ENCODE assay signal across 9 mouse cellular contexts in genomic region chr8:95130966-95131537, GRCm38 (mm10). TPM values are rescaled to one million over a fixed set of nuclear protein-coding genes. Genes with fewer than 3 reads are reported as not detected.
DNase-seq lines count a peak whose midpoint lies in the region; ATAC-seq and TF ChIP-seq lines count a peak whose summit lies in the region.
"Had no signal": no experiment of that assay in that cellular context is flagged by ENCODE, and none has a peak within 500 bp of the region (broad histone marks: within the 10 kb centered on the region; RNA-seq: fewer than 3 reads in every experiment).

No protein-coding gene starts in this region.

- peaks cover 23% of the 10 kb centered on the region; the same call in 1 of the 2 replicates for H3K36me3 ChIP-seq in lung, embryonic 14.5 days (ENCODE audit: insufficient read depth)
- peaks cover 24% of the 10 kb centered on the region for H3K36me3 ChIP-seq in embryonic facial prominence, embryonic 14.5 days (ENCODE audit: control insufficient read depth, insufficient read depth, low read length)
- peaks cover 25% of the 10 kb centered on the region for H3K36me3 ChIP-seq in kidney, embryonic 16.5 days (ENCODE audit: insufficient read depth, low read length)

- no peak overlapping the region for H3K4me3 ChIP-seq in lung, embryonic 14.5 days (ENCODE audit: low read depth, low read length)
- H3K4me3 ChIP-seq in embryonic facial prominence, embryonic 14.5 days (ENCODE audit: low read depth, low read length) = no peak overlapping the region
- H3K4me3 ChIP-seq in kidney, embryonic 16.5 days (ENCODE audit: low read length) = no peak overlapping the region
- H3K4me3 ChIP-seq: heart, embryonic 15.5 days had no signal

- no peak for TF ChIP-seq CTCF in lung, embryonic 14.5 days (IDR thresholded peaks at IDR 0.05; ENCODE audit: low read depth)

- no peaks in the 10 kb centered on the region for H3K27me3 ChIP-seq in lung, embryonic 14.5 days (ENCODE audit: insufficient read depth, low read length)
- H3K27me3 ChIP-seq in embryonic facial prominence, embryonic 14.5 days (replicated peaks; ENCODE audit: control insufficient read depth, insufficient read depth, low read length) = no peaks in the 10 kb centered on the region
- H3K27me3 ChIP-seq in kidney, embryonic 16.5 days (ENCODE audit: insufficient read depth, low read length) = no peaks in the 10 kb centered on the region
- H3K27me3 ChIP-seq: heart, embryonic 15.5 days had no signal

- H3K9me3 ChIP-seq in lung, embryonic 14.5 days (ENCODE audit: low read depth, low read length) = no peaks in the 10 kb centered on the region
- H3K9me3 ChIP-seq in embryonic facial prominence, embryonic 14.5 days (ENCODE audit: control insufficient read depth, low read length) = no peaks in the 10 kb centered on the region
- no peaks in the 10 kb centered on the region for H3K9me3 ChIP-seq in kidney, embryonic 16.5 days (ENCODE audit: low read length)
- H3K9me3 ChIP-seq: heart, embryonic 15.5 days had no signal

- H3K4me1 ChIP-seq in lung, embryonic 14.5 days (ENCODE audit: insufficient read depth) = no peaks in the 10 kb centered on the region
- H3K4me1 ChIP-seq in embryonic facial prominence, embryonic 14.5 days (ENCODE audit: control insufficient read depth, insufficient read depth, low read length) = no peaks in the 10 kb centered on the region
- H3K4me1 ChIP-seq in kidney, embryonic 16.5 days (ENCODE audit: insufficient read depth, low read length) = peaks cover 18% of the 10 kb centered on the region

- H3K4me2 ChIP-seq in lung, embryonic 14.5 days = no peak overlapping the region
- no peak overlapping the region for H3K4me2 ChIP-seq in embryonic facial prominence, embryonic 14.5 days (ENCODE audit: low read depth, low read length)
- no peak overlapping the region for H3K4me2 ChIP-seq in kidney, embryonic 16.5 days (replicated peaks; ENCODE audit: low read depth, low read length)
- H3K4me2 ChIP-seq: heart, embryonic 15.5 days had no signal

- DNase-seq in lung, embryonic 14.5 days = peak; percentile 11
- no peak for DNase-seq in lung, postnatal 4 days
- DNase-seq in embryonic facial prominence, embryonic 14.5 days (ENCODE audit: low spot score) = peak; percentile 18
- peak; percentile 53 for DNase-seq in lung, postnatal 36 days
- DNase-seq in B cell, adult 2 months = no peak
- DNase-seq in layer of hippocampus, adult 18-20 months (ENCODE audit: low spot score in 2 of 2) = no peak
- DNase-seq in frontal cortex, postnatal 14 days (ENCODE audit: low spot score in 2 of 2) = no peak

- ATAC-seq in lung, embryonic 14.5 days (ENCODE audit: insufficient read depth) = 0 out of 2 replicates have a peak, but pooled peaks have one; percentile 15
- peak; percentile 24 for ATAC-seq in embryonic facial prominence, embryonic 14.5 days (ENCODE audit: low read depth)
- ATAC-seq in kidney, embryonic 16.5 days (ENCODE audit: low FRiP score, low TSS enrichment) = peak; percentile 33; the same call in 1 of the 2 replicates

- 63% methylated on average over 15 of the region's 15 CpGs for WGBS in lung, embryonic 14.5 days
- WGBS in embryonic facial prominence, embryonic 14.5 days = 45% methylated on average over 15 of the region's 15 CpGs
- WGBS in kidney, embryonic 16.5 days = 47% methylated on average over 15 of the region's 15 CpGs

- no peak overlapping the region for H3K27ac ChIP-seq in lung, embryonic 14.5 days (ENCODE audit: low read depth)
- H3K27ac ChIP-seq in embryonic facial prominence, embryonic 14.5 days (replicated peaks; ENCODE audit: low read depth, low read length) = no peak overlapping the region
- no peak overlapping the region for H3K27ac ChIP-seq in kidney, embryonic 16.5 days (ENCODE audit: low read length)
- H3K27ac ChIP-seq: heart, embryonic 15.5 days had no signal

- H3K9ac ChIP-seq in lung, embryonic 14.5 days = no peak overlapping the region
- H3K9ac ChIP-seq in embryonic facial prominence, embryonic 14.5 days (ENCODE audit: low read depth, low read length) = no peak overlapping the region
- no peak overlapping the region for H3K9ac ChIP-seq in kidney, embryonic 16.5 days (replicated peaks; ENCODE audit: low read length)
- H3K9ac ChIP-seq: heart, embryonic 15.5 days had no signal

RNA-seq across cellular contexts. Expression of gene Katnb1, which starts 50.1 kb away (rescaled TPM):
- polyA plus RNA-seq in lung, embryonic 14.5 days (2014; fragmentation: Nextera tagmentation; extraction: Ambion mirVana) = 19.4 and 23.1 TPM in 2 replicates
- polyA plus RNA-seq in embryonic facial prominence, embryonic 14.5 days (2014; fragmentation: Nextera tagmentation; extraction: Ambion mirVana) = 18.6 and 20.8 TPM in 2 replicates
- polyA plus RNA-seq in kidney, embryonic 16.5 days (2015; fragmentation: Nextera tagmentation; extraction: Ambion mirVana) = 29.5 and 33.2 TPM in 2 replicates
- total RNA-seq in layer of hippocampus, adult 18-20 months (2021) = 10 to 100 TPM; 45.1 to 46.3 TPM

Comparison
In these comparisons a context has a peak if more than half of its experiments do, and no peak if none do; other contexts are left out.
1. DNase-seq: peak in lung, embryonic 14.5 days (single experiment), embryonic facial prominence, embryonic 14.5 days (single experiment) and lung, postnatal 36 days (single experiment); none in lung, postnatal 4 days (0 of 2), B cell, adult 2 months (0 of 2), layer of hippocampus, adult 18-20 months (0 of 2) and frontal cortex, postnatal 14 days (0 of 2).
2. Peak in every context shown above with its lines, with median percentiles within 50 percentile points of each other: ATAC-seq.